Mouse (Mus musculus) c-Kit-positive CD71-positive TER-119-positive erythroid progenitor cells, embryonic 14.5 days (primary cell): ENCODE measurements at regions not wholly inside any gene's neighbourhood (a gene's known extent, or its start where the extent isn't known, plus 50 kb on each side); places are given as distances from the start of the nearest gene placed in this dataset.

Experiments used
- DNase-seq: peaks from one replicate; pipeline ENCODE4 v3.0.0-alpha.2; 2013; ENCODE audit warnings: low spot score

- no peak for DNase-seq
These were observed 479.9 kb upstream of the Mef2c start for GRCm38 (mm10) chr13:83023972-83024371.

- no peak for DNase-seq
These were observed 467.9 kb upstream of the Mef2c start for GRCm38 (mm10) chr13:83035962-83036361.

- no peak for DNase-seq
These were observed 462.3 kb upstream of the Mef2c start for GRCm38 (mm10) chr13:83041506-83041905.

GRCm38 (mm10) chr13:83045516-83045915 is 458.3 kb upstream of the Mef2c start:
- no peak for DNase-seq

- DNase-seq: no peak
These were observed 457.9 kb upstream of the Mef2c start for GRCm38 (mm10) chr13:83045970-83046369.

- no peak for DNase-seq
These were observed 457.2 kb upstream of the Mef2c start for GRCm38 (mm10) chr13:83046571-83047123.

- no peak for DNase-seq
These were observed 448.0 kb upstream of the Mef2c start for GRCm38 (mm10) chr13:83055865-83056264.

- no peak for DNase-seq
These were observed 447.4 kb upstream of the Mef2c start for GRCm38 (mm10) chr13:83056415-83056814.

GRCm38 (mm10) chr13:83064727-83065126 is 439.1 kb upstream of the Mef2c start:
- no peak for DNase-seq

GRCm38 (mm10) chr13:83065201-83065600 is 438.6 kb upstream of the Mef2c start:
- no peak for DNase-seq

GRCm38 (mm10) chr13:83066115-83066753 is 437.6 kb upstream of the Mef2c start:
- no peak for DNase-seq

GRCm38 (mm10) chr13:83067496-83067895 is 436.3 kb upstream of the Mef2c start:
- DNase-seq: no peak

GRCm38 (mm10) chr13:83068588-83068987 is 435.2 kb upstream of the Mef2c start:
- DNase-seq: no peak

- no peak for DNase-seq
These were observed 434.5 kb upstream of the Mef2c start for GRCm38 (mm10) chr13:83069293-83069692.

- DNase-seq: no peak
These were observed 431.8 kb upstream of the Mef2c start for GRCm38 (mm10) chr13:83072073-83072472.

GRCm38 (mm10) chr13:83074219-83074965 is 429.4 kb upstream of the Mef2c start:
- DNase-seq: no peak

- no peak for DNase-seq
These were observed 428.4 kb upstream of the Mef2c start for GRCm38 (mm10) chr13:83075320-83075877.

- DNase-seq: no peak
These were observed 427.2 kb upstream of the Mef2c start for GRCm38 (mm10) chr13:83076611-83077010.

GRCm38 (mm10) chr13:83077085-83077484 is 426.7 kb upstream of the Mef2c start:
- DNase-seq: no peak

- DNase-seq: no peak
These were observed 424.5 kb upstream of the Mef2c start for GRCm38 (mm10) chr13:83079291-83079690.

- no peak for DNase-seq
These were observed 418.9 kb upstream of the Mef2c start for GRCm38 (mm10) chr13:83084948-83085347.

GRCm38 (mm10) chr13:83099908-83100307 is 403.9 kb upstream of the Mef2c start:
- no peak for DNase-seq

GRCm38 (mm10) chr13:83110610-83111009 is 393.2 kb upstream of the Mef2c start:
- no peak for DNase-seq
